Mouse (Mus musculus): ENCODE measurements around the gene Wdfy2. TPM values are rescaled to one million over a fixed set of nuclear protein-coding genes. Genes with fewer than 3 reads are reported as not detected.
A peak's percentile ranks its signal among the peaks of the same experiment; 100 is the strongest.

Gene Wdfy2
- total and polyA plus RNA-seq, 3 experiments, result 2.7 to 4.1 TPM; not detected in 1

- no peaks in the 10 kb centered on the region; a peak in 1 of 4 replicates for H3K27me3 ChIP-seq (ENCODE audit: control insufficient read depth in 1 of 2, insufficient read depth in 2 of 2, low read length in 2 of 2)
- no peaks in the 10 kb centered on the region for H3K79me2 ChIP-seq (ENCODE audit: control insufficient read depth, insufficient read depth, low read length, poor library complexity)
- no peaks in the 10 kb centered on the region for H3K9me3 ChIP-seq (replicated peaks; ENCODE audit: insufficient read depth, low read length)
- no peak overlapping the region for H3K4me3 ChIP-seq (ENCODE audit: control insufficient read depth in 1 of 2, insufficient read depth in 1 of 2, low read depth in 2 of 2, low read length in 2 of 2)
- no peaks in the 10 kb centered on the region for H3K36me3 ChIP-seq (ENCODE audit: control insufficient read depth in 1 of 2, insufficient read depth in 2 of 2, low read length in 2 of 2)
- TF ChIP-seq MEF2A (IDR thresholded peaks at IDR 0.05; ENCODE audit: extremely low read depth, insufficient replicate concordance, low read depth, low read length, poor library complexity, severe bottlenecking) (no peak), ZC3H11A (IDR thresholded peaks at IDR 0.05; ENCODE audit: low read depth, low read length) (no peak), SIN3A (IDR thresholded peaks at IDR 0.05; ENCODE audit: low read length) (no peak), MAFK (IDR thresholded peaks at IDR 0.05; ENCODE audit: borderline replicate concordance, low read depth, low read length) (no peak), USF1 (IDR thresholded peaks at IDR 0.05; ENCODE audit: low read depth, low read length) (no peak), TBP (IDR thresholded peaks at IDR 0.05; ENCODE audit: low read depth, low read length) (no peak), CHD2 (IDR thresholded peaks at IDR 0.05; ENCODE audit: low read length) (no peak), ZMIZ1 (IDR thresholded peaks at IDR 0.05; ENCODE audit: low read depth, low read length) (no peak), MYB (IDR thresholded peaks at IDR 0.05; ENCODE audit: low read depth, low read length) (no peak), POLR2A (IDR thresholded peaks at IDR 0.05; ENCODE audit: control insufficient read depth in 1 of 2, insufficient read depth in 1 of 2, low read depth in 1 of 2, low read length in 2 of 2, poor library complexity in 1 of 2) (no peak)
- H3K27ac ChIP-seq (ENCODE audit: control insufficient read depth, low read depth, low read length), result no peak overlapping the region
- no peak overlapping the region for H3K9ac ChIP-seq (ENCODE audit: control insufficient read depth, low read depth, low read length, poor library complexity, severe bottlenecking)
- no peak for DNase-seq (ENCODE audit: low read depth, low spot score)
- H3K4me1 ChIP-seq (ENCODE audit: control insufficient read depth in 1 of 2, insufficient read depth in 2 of 2, low read length in 2 of 2), result no peaks in the 10 kb centered on the region
Observed at GRCm38 (mm10) chr14:62965811-62966520, 128.5 kb downstream of the Wdfy2 start.

DNA sequence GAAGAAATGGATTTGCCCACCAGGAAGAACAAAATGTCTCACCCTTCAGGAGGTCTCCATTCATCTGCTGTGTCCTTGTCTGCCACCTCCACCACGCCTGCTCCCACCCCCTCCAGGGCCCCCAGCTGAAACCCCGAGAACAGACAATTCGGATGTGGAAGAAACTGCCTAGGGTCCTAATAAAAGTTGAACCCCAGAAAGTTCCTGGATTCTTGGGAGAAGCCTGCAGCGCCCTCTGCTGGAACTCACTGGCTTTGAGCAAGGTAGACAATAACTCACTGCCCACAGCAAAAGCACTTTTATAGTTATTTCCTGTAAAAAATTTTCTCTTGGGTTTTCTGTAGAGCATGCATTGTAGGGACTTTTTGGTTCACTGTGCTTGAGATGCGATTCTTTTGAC, 137.6 kb downstream of the Wdfy2 start:
- DNase-seq (ENCODE audit: low read depth, low spot score), result peak; percentile 70
- TF ChIP-seq EP300 (IDR thresholded peaks at IDR 0.05; ENCODE audit: low read depth in 1 of 2, low read length in 2 of 2) (no peak), ETS1 (IDR thresholded peaks at IDR 0.05; ENCODE audit: low read depth, low read length) (no peak), TAL1 (IDR thresholded peaks at IDR 0.05; ENCODE audit: low read length) (no peak), ZNF384 (IDR thresholded peaks at IDR 0.05; ENCODE audit: low read depth, low read length) (no peak), MAX (IDR thresholded peaks at IDR 0.05; ENCODE audit: low read length) (no peak), BHLHE40 (IDR thresholded peaks at IDR 0.05; ENCODE audit: borderline replicate concordance, low read depth, low read length) (no peak), CTCF (IDR thresholded peaks at IDR 0.05 in 2 of 3, conservative IDR thresholded peaks at IDR 0.05 in 1 of 3; ENCODE audit: control insufficient read depth in 1 of 3, insufficient read depth in 1 of 3, low read depth in 2 of 3, low read length in 3 of 3, poor library complexity in 1 of 3, severe bottlenecking in 1 of 3) (peak; percentile 77 to 89 (median 81)), NELFE (IDR thresholded peaks at IDR 0.05; ENCODE audit: low read depth, low read length) (no peak), ZC3H11A (IDR thresholded peaks at IDR 0.05; ENCODE audit: low read depth, low read length) (peak; percentile 87), SMC3 (IDR thresholded peaks at IDR 0.05; ENCODE audit: low read depth, low read length) (peak; percentile 78), UBTF (IDR thresholded peaks at IDR 0.05; ENCODE audit: borderline replicate concordance, insufficient read depth, low read depth, low read length) (no peak), GATA1 (IDR thresholded peaks at IDR 0.05; ENCODE audit: low read depth, low read length) (no peak), E2F4 (IDR thresholded peaks at IDR 0.05; ENCODE audit: borderline replicate concordance, low read depth, low read length) (no peak), RAD21 (IDR thresholded peaks at IDR 0.05; ENCODE audit: low read depth, low read length) (peak; percentile 89), JUND (IDR thresholded peaks at IDR 0.05; ENCODE audit: low read depth, low read length) (no peak), MYB (IDR thresholded peaks at IDR 0.05; ENCODE audit: low read depth, low read length) (no peak), KAT2A (conservative IDR thresholded peaks at IDR 0.05; ENCODE audit: low read depth, low read length) (no peak), CHD1 (IDR thresholded peaks at IDR 0.05; ENCODE audit: low read depth, low read length) (no peak), CHD2 (IDR thresholded peaks at IDR 0.05; ENCODE audit: low read length) (no peak), MAZ (IDR thresholded peaks at IDR 0.05; ENCODE audit: low read depth, low read length) (no peak), POLR2A (IDR thresholded peaks at IDR 0.05; ENCODE audit: control insufficient read depth in 1 of 2, insufficient read depth in 1 of 2, low read depth in 1 of 2, low read length in 2 of 2, poor library complexity in 1 of 2) (no peak), TBP (IDR thresholded peaks at IDR 0.05; ENCODE audit: low read depth, low read length) (no peak), USF2 (IDR thresholded peaks at IDR 0.05; ENCODE audit: borderline replicate concordance in 1 of 2, insufficient read depth in 1 of 2, low read depth in 1 of 2, low read length in 2 of 2) (no peak), MYC (IDR thresholded peaks at IDR 0.05; ENCODE audit: low read depth, low read length) (no peak)

More for the DNA sequence above, 137.6 kb downstream of the Wdfy2 start:
- Histone ChIP-seq H3K9me3 (replicated peaks; ENCODE audit: insufficient read depth, low read length) (no peaks in the 10 kb centered on the region), H3K36me3 (ENCODE audit: control insufficient read depth in 1 of 2, insufficient read depth in 2 of 2, low read length in 2 of 2) (peaks cover 0 to 7% of the 10 kb centered on the region in 2 experiments; a peak in 1 of 4 replicates), H3K9ac (ENCODE audit: control insufficient read depth, low read depth, low read length, poor library complexity, severe bottlenecking) (no peak overlapping the region), H3K4me1 (ENCODE audit: control insufficient read depth in 1 of 2, insufficient read depth in 2 of 2, low read length in 2 of 2) (peaks cover under 1 to 5% of the 10 kb centered on the region in 2 experiments), H3K27ac (ENCODE audit: control insufficient read depth, low read depth, low read length) (no peak overlapping the region), H3K79me2 (ENCODE audit: control insufficient read depth, insufficient read depth, low read length, poor library complexity) (no peaks in the 10 kb centered on the region), H3K4me3 (ENCODE audit: control insufficient read depth in 1 of 2, insufficient read depth in 1 of 2, low read depth in 2 of 2, low read length in 2 of 2) (no peak overlapping the region), H3K27me3 (ENCODE audit: control insufficient read depth in 1 of 2, insufficient read depth in 2 of 2, low read length in 2 of 2) (no peaks in the 10 kb centered on the region)

Data from MEL (cell line).